Mouse (Mus musculus): ENCODE data around the gene Polr3e.

- TF ChIP-seq POLR2A (IDR thresholded peaks at IDR 0.05; ENCODE audit: low read depth, low read length) (no peak), NELFE (IDR thresholded peaks at IDR 0.05; ENCODE audit: low read depth, low read length) (no peak), CTCF (conservative IDR thresholded peaks at IDR 0.05 in 1 of 2, IDR thresholded peaks at IDR 0.05 in 1 of 2; ENCODE audit: low read depth in 2 of 2, low read length in 2 of 2) (no peak), TCF12 (IDR thresholded peaks at IDR 0.05; ENCODE audit: low read depth, low read length) (no peak), ZNF384 (IDR thresholded peaks at IDR 0.05; ENCODE audit: low read depth, low read length) (no peak), MAX (IDR thresholded peaks at IDR 0.05; ENCODE audit: low read length) (no peak), ZMIZ1 (IDR thresholded peaks at IDR 0.05; ENCODE audit: low read depth, low read length) (no peak), USF1 (IDR thresholded peaks at IDR 0.05; ENCODE audit: low read depth, low read length) (no peak)
Observed at GRCm38 (mm10) chr7:120938206-120938605, 20.7 kb downstream of the Polr3e start.
